Comparison of ENCODE assay signal across 8 mouse cellular contexts in the genomic region with DNA sequence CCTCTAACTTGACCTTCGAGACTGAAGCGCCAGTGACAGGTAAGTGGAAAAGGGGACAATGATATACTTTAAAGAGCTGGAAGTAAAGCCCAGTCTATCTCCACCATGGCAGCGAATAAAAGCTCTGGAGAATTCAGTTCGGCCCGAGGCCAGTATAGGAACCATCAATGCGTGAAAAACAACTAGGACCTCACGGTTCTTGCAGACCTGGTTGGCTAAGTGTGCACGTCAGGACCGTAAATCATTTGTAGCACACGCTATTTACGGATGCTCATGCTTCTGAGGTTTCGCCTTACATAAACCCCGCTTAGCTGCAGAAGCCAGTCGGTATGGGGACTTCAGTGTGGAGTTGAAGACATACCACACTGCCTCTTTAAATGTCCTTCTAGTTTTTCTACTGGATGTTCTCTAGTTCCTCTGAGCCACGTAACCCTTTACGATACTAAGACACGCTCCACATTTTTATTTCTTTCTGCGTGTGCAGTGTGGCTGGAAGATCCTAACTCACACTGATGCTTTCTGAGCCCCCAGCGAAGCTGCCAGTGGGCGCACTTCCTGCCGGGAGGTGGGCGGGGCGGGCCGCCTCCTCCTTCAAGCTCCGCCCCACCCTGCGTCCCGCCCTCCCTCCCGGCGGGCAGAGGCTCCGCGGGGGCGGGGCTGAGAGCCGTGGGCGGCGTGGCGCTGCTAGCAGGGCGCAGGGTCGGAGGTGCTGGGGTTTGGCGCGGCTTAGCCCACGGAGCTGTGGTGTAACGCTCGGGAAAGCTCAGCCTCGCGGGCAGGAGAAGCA. TPM values are rescaled to one million over a fixed set of nuclear protein-coding genes. Genes with fewer than 3 reads are reported as not detected.
DNase-seq lines count a peak whose midpoint lies in the region; ATAC-seq lines count a peak whose summit lies in the region.

Gene Snx30 (plus strand): TSS at position 660 of the 787 bp plus-strand sequence.

- ATAC-seq in hindbrain, embryonic 13.5 days (ENCODE audit: low FRiP score), result peak; percentile 93

- peak within 1 kb of the TSS; percentile 93 for H3K4me3 ChIP-seq in hindbrain, embryonic 13.5 days

- no peaks in the 10 kb centered on the region for H3K27me3 ChIP-seq in hindbrain, embryonic 13.5 days

- peak within 1 kb of the TSS; percentile 91 for H3K4me2 ChIP-seq in hindbrain, embryonic 13.5 days

- peak within 1 kb of the TSS; percentile 86 for H3K27ac ChIP-seq in hindbrain, embryonic 13.5 days

- 2% methylated on average over 45 of the region's 45 CpGs for WGBS in hindbrain, embryonic 13.5 days

- no peaks in the 10 kb centered on the region for H3K36me3 ChIP-seq in hindbrain, embryonic 13.5 days

- peak within 1 kb of the TSS; percentile 95 for H3K9ac ChIP-seq in hindbrain, embryonic 13.5 days

- no peaks in the 10 kb centered on the region for H3K9me3 ChIP-seq in hindbrain, embryonic 13.5 days

- peaks cover 32% of the 10 kb centered on the region for H3K4me1 ChIP-seq in hindbrain, embryonic 13.5 days (replicated peaks)

- peak; percentile 88 for DNase-seq in T-cell, adult 2 months (ENCODE audit: low spot score)
- DNase-seq in cerebellum, postnatal 14 days, result peak; percentile 91 to 94
- DNase-seq in frontal cortex, postnatal 14 days (ENCODE audit: low spot score in 2 of 2), result peak; percentile 75 to 85
- DNase-seq in layer of hippocampus, postnatal 36 days, result peak; percentile 91
- peak; percentile 91 for DNase-seq in lung, postnatal 36 days
- peak; percentile 93 for DNase-seq in retina, embryonic 14.5 days (ENCODE audit: low spot score)
- DNase-seq in thymus, postnatal 4 days, result peak; percentile 97

RNA-seq across cellular contexts. Expression of gene Snx30, which starts in this region (rescaled TPM):
- polyA plus RNA-seq in hindbrain, embryonic 13.5 days (2015; fragmentation: Nextera tagmentation; extraction: Ambion mirVana), result 14.2 and 14.8 TPM in 2 replicates
- total RNA-seq in layer of hippocampus, postnatal 36 days (2021), result 10 to 100 TPM; 44.9 to 46.0 TPM

Comparison
In these comparisons a context has a peak if more than half of its experiments do, and no peak if none do; other contexts are left out.
1. Peak in every context shown above with its lines: DNase-seq, ATAC-seq, H3K4me3 ChIP-seq and H3K27ac ChIP-seq.